Mouse (Mus musculus): ENCODE data around the gene Csnk2b. TPM values are rescaled to one million over a fixed set of nuclear protein-coding genes. Genes with fewer than 3 reads are reported as not detected.

The Csnk2b gene
- total RNA-seq, 2 experiments from 2014 or later = 176 to 183 TPM

Other genes starting within 250 kb of the Csnk2b start
- 1 to 10 TPM; 5.9 to 6.9 TPM for gene Zbtb12, start 242.6 kb downstream of the Csnk2b start, total RNA-seq (2021)
- not detected for gene Gm20547, start 240.0 kb downstream of the Csnk2b start, total RNA-seq (2021)
- gene C2, start 223.8 kb downstream of the Csnk2b start, total RNA-seq (2021) = 1 to 10 TPM; 1.5 to 1.6 TPM
- 10 to 100 TPM; 26.7 to 29.5 TPM for gene Ehmt2, start 223.6 kb downstream of the Csnk2b start, total RNA-seq (2021)
- gene Slc44a4, start 207.6 kb downstream of the Csnk2b start, total RNA-seq (2021) = not detected
- gene Neu1, start 190.8 kb downstream of the Csnk2b start, total RNA-seq (2021) = 10 to 100 TPM in 1 of 2 experiments, 1 to 10 TPM in 1; 9.1 to 10.2 TPM
- gene Hspa1b, start 162.8 kb downstream of the Csnk2b start, total RNA-seq (2021) = 10 to 100 TPM; 11.4 to 94.8 TPM
- gene Gm20481, start 152.1 kb downstream of the Csnk2b start, total RNA-seq (2021) = not detected
- gene Hspa1a, start 149.9 kb downstream of the Csnk2b start, total RNA-seq (2021) = 10 to 100 TPM; 16.6 to 99.8 TPM
- 10 to 100 TPM; 31.8 to 33.6 TPM for gene Hspa1l, start 149.3 kb downstream of the Csnk2b start, total RNA-seq (2021)
- gene Lsm2, start 140.2 kb downstream of the Csnk2b start, total RNA-seq (2021) = 10 to 100 TPM; 14.0 to 17.1 TPM
- gene Vars, start 121.1 kb downstream of the Csnk2b start, total RNA-seq (2021) = 10 to 100 TPM; 38.2 TPM
- gene Vwa7, start 105.5 kb downstream of the Csnk2b start, total RNA-seq (2021) = 10 to 100 TPM; 13.2 to 16.8 TPM
- gene Sapcd1, start 94.0 kb downstream of the Csnk2b start, total RNA-seq (2021) = not detected
- gene Msh5, start 75.3 kb downstream of the Csnk2b start, total RNA-seq (2021) = under 1 TPM in 1 of 2 experiments, not detected in 1; 0.28 TPM
- gene Clic1, start 72.1 kb downstream of the Csnk2b start, total RNA-seq (2021) = 10 to 100 TPM in 1 of 2 experiments, 1 to 10 TPM in 1; 7.5 to 11.6 TPM
- 1 to 10 TPM; 4.5 to 8.7 TPM for gene Ddah2, start 63.0 kb downstream of the Csnk2b start, total RNA-seq (2021)
- not detected for gene Ly6g6c, start 56.7 kb downstream of the Csnk2b start, total RNA-seq (2021)
- not detected for gene Mpig6b, start 55.9 kb downstream of the Csnk2b start, total RNA-seq (2021)
- not detected for gene Ly6g6e, start 45.2 kb downstream of the Csnk2b start, total RNA-seq (2021)
- 1 to 10 TPM in 1 of 2 experiments, not detected in 1; 3.0 TPM for gene Ly6g6d, start 44.0 kb downstream of the Csnk2b start, total RNA-seq (2021)
- gene Ly6g6f, start 36.4 kb downstream of the Csnk2b start, total RNA-seq (2021) = not detected
- gene Abhd16a, start 32.8 kb downstream of the Csnk2b start, total RNA-seq (2021) = 10 to 100 TPM; 85.3 to 87.7 TPM
- not detected for gene Ly6g5c, start 13.8 kb downstream of the Csnk2b start, total RNA-seq (2021)
- not detected for gene Ly6g5b, start 6.6 kb downstream of the Csnk2b start, total RNA-seq (2021)
- gene Gpank1, start 598 bp downstream of the Csnk2b start, total RNA-seq (2021) = 1 to 10 TPM; 8.7 to 9.0 TPM
- 10 to 100 TPM; 12.6 to 16.6 TPM for gene D17H6S53E, start 4.3 kb upstream of the Csnk2b start, total RNA-seq (2021)
- gene Apom, start 10.0 kb upstream of the Csnk2b start, total RNA-seq (2021) = not detected
- 100 to 1,000 TPM; 233 to 265 TPM for gene Bag6, start 13.1 kb upstream of the Csnk2b start, total RNA-seq (2021)
- 100 to 1,000 TPM; 102 to 111 TPM for gene Prrc2a, start 42.8 kb upstream of the Csnk2b start, total RNA-seq (2021)
- 1 to 10 TPM in 1 of 2 experiments, under 1 TPM in 1; 0.84 to 1.1 TPM for gene Aif1, start 54.0 kb upstream of the Csnk2b start, total RNA-seq (2021)
- gene Lst1, start 66.4 kb upstream of the Csnk2b start, total RNA-seq (2021) = 1 to 10 TPM in 1 of 2 experiments, not detected in 1; 1.1 TPM
- gene Ltb, start 72.4 kb upstream of the Csnk2b start, total RNA-seq (2021) = under 1 TPM in 1 of 2 experiments, not detected in 1; 0.38 TPM
- not detected for gene Tnf, start 80.0 kb upstream of the Csnk2b start, total RNA-seq (2021)
- under 1 TPM; 0.43 to 0.48 TPM for gene Lta, start 83.3 kb upstream of the Csnk2b start, total RNA-seq (2021)
- not detected for gene Gm16181, start 98.8 kb upstream of the Csnk2b start, total RNA-seq (2021)
- gene Atp6v1g2, start 111.6 kb upstream of the Csnk2b start, total RNA-seq (2021) = 1 to 10 TPM; 1.1 to 1.8 TPM
- gene Nfkbil1, start 113.7 kb upstream of the Csnk2b start, total RNA-seq (2021) = 1 to 10 TPM; 7.0 to 7.2 TPM
- 10 to 100 TPM; 83.5 to 83.8 TPM for gene Ddx39b, start 119.7 kb upstream of the Csnk2b start, total RNA-seq (2021)
- 10 to 100 TPM; 36.3 to 59.0 TPM for gene H2-D1, start 140.7 kb upstream of the Csnk2b start, total RNA-seq (2021)
- under 1 TPM; 0.19 to 0.27 TPM for gene H2-Q1, start 198.4 kb upstream of the Csnk2b start, total RNA-seq (2021)
- gene H2-Q2, start 220.2 kb upstream of the Csnk2b start, total RNA-seq (2021) = under 1 TPM; 0.18 to 0.71 TPM